Mouse (Mus musculus) bone marrow, adult 2 months (tissue): ENCODE measurements around the gene Plagl2. TPM values are rescaled to one million over a fixed set of nuclear protein-coding genes. Genes with fewer than 3 reads are reported as not detected.

Source experiments
- H3K27ac ChIP-seq: fragments of 200-500 bp; 2 replicates; pipeline ENCODE4 v1.5.1; 2012; ENCODE audit warnings: low read depth, mild to moderate bottlenecking, control low read depth, inconsistent platforms, low read length; ENCODE audit not compliant: control insufficient read depth, poor library complexity, insufficient read depth
- H3K4me1 ChIP-seq: fragments of 200-500 bp; 2 replicates; pipeline ENCODE4 v1.6.1; 2011; ENCODE audit warnings: low read length; ENCODE audit not compliant: control insufficient read depth, insufficient read depth
- H3K4me3 ChIP-seq: fragments of 200-500 bp; replicated peaks from 2 replicates; pipeline ENCODE3; 2011; ENCODE audit warnings: mild to moderate bottlenecking, low read depth, low read length, control low read depth; ENCODE audit not compliant: control insufficient read depth
- CTCF ChIP-seq: fragments of 200-500 bp; IDR thresholded peaks from 2 replicates; pipeline ENCODE4 v1.5.1; 2011; ENCODE audit warnings: low read length, control low read depth; ENCODE audit not compliant: control insufficient read depth, insufficient read depth
- POLR2A ChIP-seq: fragments of 200-500 bp; IDR thresholded peaks from 2 replicates; pipeline ENCODE4 v1.6.1; 2011; ENCODE audit warnings: low read depth, mild to moderate bottlenecking, control low read depth, low read length, borderline replicate concordance; ENCODE audit not compliant: control insufficient read depth
- WGBS: fragments of 180-500 bp; shearing (Covaris S2); methylation state at CpG from one replicate; pipeline ENCODE4 v1.1.7; 2018; 5-methylcytosine and 5-hydroxymethylcytosine counted together
- polyA plus RNA-seq: library from polyadenylated mRNA; stranded (reverse); fragments of >200 nt; gene quantifications from 2 replicates; pipeline ENCODE4 v1.2.4, GENCODE M21; 2011; ENCODE audit warnings: low replicate concordance; ENCODE audit not compliant: missing spikeins, insufficient read depth, insufficient read length

Plagl2 gene
- polyA plus RNA-seq, 1 experiment = 10.8 TPM

DNA sequence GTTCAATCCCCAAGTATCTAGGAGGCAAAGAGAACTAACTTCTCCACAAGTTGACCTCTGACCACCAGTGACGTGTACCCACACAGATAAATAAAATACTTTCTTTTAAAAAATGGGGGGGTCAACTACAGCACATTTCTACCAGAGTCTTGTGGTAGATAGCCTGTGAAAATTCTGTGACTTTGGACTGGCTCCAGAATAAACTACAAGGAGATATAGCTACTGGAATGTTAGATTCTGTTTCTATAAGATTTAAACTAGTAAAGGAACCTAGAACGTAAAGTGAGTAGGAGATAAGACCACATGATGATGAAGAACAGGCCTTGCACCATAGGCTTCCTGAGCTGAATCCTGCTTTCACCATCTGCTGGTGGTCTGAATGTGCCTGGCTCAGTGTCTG, 53.4 kb downstream of the Plagl2 start:
- no peak for TF ChIP-seq POLR2A
- no peak for TF ChIP-seq CTCF
- H3K4me1 ChIP-seq = no peaks in the 10 kb centered on the region
- H3K4me3 ChIP-seq = no peak overlapping the region
- no peak overlapping the region for H3K27ac ChIP-seq
- WGBS = 70% methylated on average over 2 of the region's 2 CpGs

DNA sequence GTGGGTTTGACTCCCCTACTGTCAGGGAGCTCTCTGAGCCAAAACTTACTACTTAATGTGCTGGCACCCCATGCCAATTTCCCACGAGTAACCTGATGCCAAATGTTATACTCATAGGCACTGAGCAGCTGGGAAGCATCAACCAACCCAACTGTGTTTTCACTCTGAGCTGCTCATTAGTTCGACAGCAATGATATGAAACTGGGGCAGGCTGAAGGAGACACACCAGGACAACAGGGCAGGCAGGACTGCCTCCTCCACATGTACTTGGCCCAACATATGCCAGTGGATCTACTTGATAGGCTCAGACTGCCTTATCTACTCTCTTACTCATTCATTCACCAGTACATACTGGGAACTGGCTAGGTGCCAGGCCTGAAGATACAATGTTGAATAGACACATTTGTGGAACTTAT, 55.0 kb downstream of the Plagl2 start:
- no peak overlapping the region for H3K4me3 ChIP-seq
- WGBS = 68% methylated on average over 2 of the region's 2 CpGs
- no peaks in the 10 kb centered on the region for H3K4me1 ChIP-seq
- no peak overlapping the region for H3K27ac ChIP-seq
- TF ChIP-seq CTCF (no peak), POLR2A (no peak)

DNA sequence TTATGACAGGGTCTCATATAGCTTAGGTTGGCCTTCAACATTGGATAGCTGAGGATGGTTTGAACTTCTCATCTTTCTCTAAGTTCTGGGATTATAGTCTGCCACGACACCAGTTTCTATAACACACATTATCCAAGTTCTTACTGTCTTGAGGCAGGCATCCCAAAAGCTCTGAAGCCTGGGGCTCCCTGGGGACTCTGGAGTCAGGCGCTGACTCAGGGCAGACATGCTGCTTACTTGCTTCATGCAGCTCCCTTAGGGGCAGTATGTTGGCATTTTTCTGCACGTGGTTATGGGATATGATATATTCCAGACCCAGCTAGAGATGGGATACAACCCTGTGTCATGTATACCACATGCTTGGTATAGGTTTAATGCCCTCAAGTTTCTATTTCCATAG, 61.3 kb downstream of the Plagl2 start:
- no peaks in the 10 kb centered on the region for H3K4me1 ChIP-seq
- H3K4me3 ChIP-seq = no peak overlapping the region
- TF ChIP-seq CTCF (no peak), POLR2A (no peak)
- WGBS = 82% methylated on average over 3 of the region's 3 CpGs
- no peak overlapping the region for H3K27ac ChIP-seq

DNA sequence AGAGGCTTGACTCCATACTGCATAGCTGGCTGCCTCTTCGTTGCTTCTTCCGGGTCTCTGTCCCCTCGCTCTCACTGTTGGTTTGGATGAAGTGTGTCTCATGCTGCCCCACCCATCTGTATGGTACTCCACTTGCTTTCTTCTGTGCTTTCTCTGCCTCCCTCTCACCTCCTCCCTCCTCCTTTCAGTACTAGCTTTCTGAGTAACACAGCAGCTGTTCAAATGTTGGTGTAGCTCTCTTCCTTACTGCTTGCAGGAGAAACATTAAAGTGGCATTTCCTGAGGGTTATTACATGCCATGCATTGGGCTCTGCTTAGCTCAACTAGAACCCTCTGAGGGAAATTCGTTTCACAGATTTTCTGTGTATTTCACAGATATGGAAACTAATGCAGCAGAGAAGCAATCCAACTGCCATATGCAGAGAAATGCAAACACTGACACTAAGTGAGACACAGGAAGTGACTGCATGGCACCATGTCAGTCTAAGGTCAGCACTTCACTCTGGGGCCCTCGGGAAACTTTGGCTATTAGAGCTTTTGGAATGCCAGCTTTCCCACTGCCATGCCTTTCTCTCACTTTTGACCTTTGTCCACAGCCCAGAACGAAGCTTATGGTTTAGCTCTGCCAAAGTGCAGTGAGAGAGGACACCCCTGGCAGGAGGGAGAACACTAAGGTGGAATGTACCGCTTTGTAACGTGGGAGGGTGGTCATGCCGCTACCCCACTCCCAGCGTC, 61.9 kb downstream of the Plagl2 start:
- H3K27ac ChIP-seq = no peak overlapping the region
- WGBS = 85% methylated on average over 10 of the region's 10 CpGs

More for the DNA sequence above, 61.9 kb downstream of the Plagl2 start:
- Histone ChIP-seq H3K4me1 (no peaks in the 10 kb centered on the region), H3K4me3 (no peak overlapping the region)
- TF ChIP-seq POLR2A = no peak
- no peak for TF ChIP-seq CTCF

Other genes with a start within 250 kb of the Plagl2 start
- 29.8 and 30.9 TPM in 2 replicates for gene Pdrg1, start 226.0 kb downstream of the Plagl2 start, polyA plus RNA-seq
- gene Xkr7, start 209.6 kb downstream of the Plagl2 start, polyA plus RNA-seq = not detected in 2 replicates
- 4.8 and 8.3 TPM in 2 replicates for gene Ccm2l, start 175.5 kb downstream of the Plagl2 start, polyA plus RNA-seq
- gene Hck, start 133.0 kb downstream of the Plagl2 start, polyA plus RNA-seq = 20.0 and 54.3 TPM in 2 replicates
- 12.6 and 18.3 TPM in 2 replicates for gene Tm9sf4, start 80.1 kb downstream of the Plagl2 start, polyA plus RNA-seq
- 2.5 and 5.5 TPM in 2 replicates for gene Tspyl3, start 16.0 kb downstream of the Plagl2 start, polyA plus RNA-seq
- 8.2 and 12.6 TPM in 2 replicates for gene Pofut1, start 107 bp upstream of the Plagl2 start, polyA plus RNA-seq
- 6.3 and 10.9 TPM in 2 replicates for gene Kif3b, start 50.0 kb upstream of the Plagl2 start, polyA plus RNA-seq
- 35.7 and 56.2 TPM in 2 replicates for gene Asxl1, start 104.4 kb upstream of the Plagl2 start, polyA plus RNA-seq